Mouse (Mus musculus): Measurements from ENCODE around the gene Vil1.

The Vil1 gene

DNA sequence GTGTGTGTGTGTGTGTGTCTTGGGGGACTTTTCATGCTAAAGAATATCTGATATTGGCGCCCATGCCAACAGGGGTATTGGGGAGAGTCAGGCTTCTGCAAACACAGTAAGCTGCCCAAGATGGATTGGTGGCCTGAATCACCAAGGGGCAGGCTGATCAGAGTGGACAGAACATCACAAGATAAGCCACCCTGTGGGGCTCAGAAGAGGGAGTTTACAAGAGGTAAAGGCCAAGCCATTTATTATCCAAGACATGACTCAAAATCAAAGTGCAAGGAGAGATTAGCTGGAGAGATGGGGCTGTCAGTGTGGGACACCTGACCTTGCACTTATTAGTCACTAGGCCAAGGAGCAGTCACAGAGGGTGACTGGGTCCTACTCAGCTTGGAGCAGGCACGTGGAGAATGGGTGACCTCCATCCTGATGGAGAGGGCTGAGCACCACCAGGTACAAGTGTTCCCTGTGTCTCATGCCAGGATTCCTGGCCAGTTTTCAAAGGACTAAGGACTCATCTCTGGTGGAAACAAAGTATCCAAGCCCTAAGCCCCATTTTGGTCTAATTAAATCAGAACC, 2.7 kb downstream of the Vil1 start:
- no peak for DNase-seq (ENCODE audit: low read depth, low spot score)

DNA sequence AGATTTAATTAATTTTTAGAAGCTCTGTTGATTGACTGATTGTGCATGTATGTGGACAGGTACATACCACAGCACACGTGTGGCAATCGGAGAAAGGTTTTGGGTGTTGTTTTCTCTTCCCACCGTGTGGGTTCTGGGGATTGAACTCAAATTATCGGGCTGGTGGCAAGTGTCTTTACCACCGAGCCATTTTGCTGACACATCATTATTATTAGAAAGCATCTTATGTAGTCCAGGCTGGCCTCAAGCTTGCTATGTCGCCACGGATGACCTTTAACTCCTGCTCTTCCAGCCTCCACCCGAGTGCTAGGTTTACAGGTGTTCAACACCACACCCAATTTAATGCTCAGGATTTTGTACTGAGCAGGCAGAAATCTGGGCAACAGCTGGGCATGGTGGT, 3.5 kb downstream of the Vil1 start:
- no peak for DNase-seq (ENCODE audit: low read depth, low spot score)

DNA sequence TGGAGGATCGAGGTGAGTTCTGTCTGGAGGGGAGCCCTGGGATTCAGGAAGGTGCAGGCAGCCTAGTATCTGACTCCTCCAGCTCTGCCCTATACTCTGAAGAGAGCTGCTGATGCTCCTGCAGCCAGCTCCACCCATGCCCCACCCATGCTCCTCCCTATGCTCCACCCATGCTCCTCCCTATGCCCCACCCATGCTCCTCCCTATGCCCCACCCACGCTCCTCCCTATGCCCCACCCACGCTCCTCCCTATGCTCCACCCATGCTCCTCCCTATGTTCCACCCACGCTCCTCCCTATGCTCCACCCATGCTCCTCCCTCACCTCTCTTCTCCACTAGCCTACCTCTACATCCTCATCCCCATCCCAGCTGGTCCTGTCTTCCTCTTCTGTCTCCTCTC, 6.0 kb downstream of the Vil1 start:
- peak; percentile 43 for DNase-seq (ENCODE audit: low read depth, low spot score)

DNA sequence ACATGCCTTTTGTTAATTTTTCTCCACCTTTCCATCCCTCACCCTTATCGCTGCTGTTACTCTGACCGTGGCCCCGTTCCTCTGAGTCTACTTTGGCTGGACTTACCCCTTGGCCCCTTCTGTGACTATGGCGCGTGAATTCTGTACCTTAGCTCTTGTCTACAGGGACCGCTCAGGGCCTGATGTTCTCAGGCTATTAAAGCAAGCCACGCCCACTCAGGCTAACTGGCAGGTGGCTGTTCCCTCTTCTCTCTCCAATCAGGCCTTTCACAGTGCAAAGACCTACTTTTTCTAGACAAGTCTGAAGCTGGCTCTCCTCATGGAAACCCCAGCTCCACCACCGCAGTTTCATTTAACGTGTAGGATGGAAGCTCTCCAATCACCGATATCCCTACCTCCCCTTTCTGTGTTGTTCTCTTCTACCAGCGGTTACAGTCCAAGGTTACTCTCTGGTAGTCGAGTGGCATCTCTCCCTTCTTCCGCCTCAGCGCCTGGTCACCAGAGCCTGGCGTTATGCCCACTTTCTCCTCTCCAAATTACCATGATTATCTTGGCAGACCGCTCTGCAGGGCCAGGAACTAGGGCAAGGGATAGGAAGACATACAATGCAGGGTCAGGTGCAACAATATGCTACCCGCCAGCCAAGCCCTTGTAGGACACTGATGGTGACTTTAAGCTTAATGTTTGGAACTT, 9.7 kb downstream of the Vil1 start:
- DNase-seq (ENCODE audit: low read depth, low spot score): no peak

DNA sequence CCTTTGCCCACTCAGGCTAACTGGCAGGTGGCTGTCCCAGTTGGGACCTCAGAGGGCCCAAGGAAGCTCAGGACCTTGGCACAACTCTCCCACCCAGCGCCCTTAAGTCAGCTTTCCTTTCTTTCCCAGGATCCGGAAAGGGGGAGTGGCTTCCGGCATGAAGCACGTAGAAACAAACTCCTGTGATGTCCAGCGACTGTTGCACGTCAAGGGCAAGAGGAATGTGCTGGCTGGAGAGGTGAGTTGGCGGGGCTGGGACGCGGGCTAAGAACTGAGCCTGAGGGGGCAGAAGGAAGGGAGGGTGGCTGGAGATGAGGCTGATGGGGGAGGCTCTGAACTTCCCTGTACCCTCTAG, 10.2 kb downstream of the Vil1 start:
- no peak for DNase-seq (ENCODE audit: low read depth, low spot score)

DNA sequence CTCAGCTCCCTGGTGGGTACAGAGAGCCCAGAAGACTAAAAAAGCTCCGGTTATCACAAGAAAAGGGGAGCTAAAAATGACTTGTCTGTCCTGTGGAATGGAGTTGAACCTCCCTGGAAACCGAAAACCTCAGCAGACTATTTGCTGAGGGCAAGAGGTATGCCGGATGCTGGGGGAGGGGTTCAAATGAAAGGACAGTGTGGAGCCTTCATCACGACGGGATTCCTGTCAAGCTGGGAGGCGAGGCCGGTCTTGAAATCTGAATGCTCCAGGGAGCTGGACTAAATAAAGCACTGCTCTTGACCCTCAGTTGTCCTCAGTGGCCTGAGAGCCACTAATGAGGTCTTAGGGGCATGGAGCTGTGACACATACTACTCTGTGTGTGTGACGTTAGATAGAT, 14.0 kb downstream of the Vil1 start:
- DNase-seq (ENCODE audit: low read depth, low spot score): no peak

DNA sequence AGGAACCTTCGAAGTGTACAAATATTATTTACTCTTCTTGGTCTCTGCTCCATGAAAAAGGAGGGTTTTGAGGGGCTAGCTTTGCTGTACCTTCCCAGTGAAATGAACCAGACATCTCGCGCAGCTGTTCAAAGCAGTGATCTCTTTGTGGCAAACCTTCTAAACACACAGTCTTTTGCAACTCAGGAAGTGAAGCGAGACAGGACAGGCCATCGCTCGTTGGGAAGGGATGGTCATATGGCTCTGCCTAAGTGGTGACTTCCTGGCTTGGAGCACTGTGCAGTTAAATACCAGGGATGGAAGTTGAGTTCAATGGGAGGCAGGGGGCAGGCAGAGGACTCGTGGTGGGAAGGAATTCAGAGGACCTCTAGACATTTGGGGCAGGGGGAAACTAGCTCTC, 16.7 kb downstream of the Vil1 start:
- no peak for DNase-seq (ENCODE audit: low read depth, low spot score)

DNA sequence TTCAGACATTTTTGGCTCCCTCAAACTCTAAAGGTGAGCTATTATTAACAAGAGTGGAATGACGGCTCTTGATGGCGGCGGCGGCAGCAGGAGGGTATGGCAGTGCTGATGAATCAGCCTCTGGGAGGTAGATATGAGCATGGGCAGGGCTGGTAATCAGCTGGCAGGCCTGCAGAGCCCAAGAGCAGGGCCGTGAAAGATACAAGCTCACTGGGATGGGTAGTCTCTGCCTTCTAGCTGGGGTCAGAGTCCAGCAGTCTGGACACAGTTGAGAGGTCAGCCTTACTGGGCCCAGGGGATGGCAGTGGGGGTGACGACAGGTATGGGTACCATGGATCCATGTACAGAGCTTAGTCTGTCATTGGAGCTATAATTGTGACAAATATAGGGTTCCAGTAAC, 24.0 kb downstream of the Vil1 start:
- no peak for DNase-seq (ENCODE audit: low read depth, low spot score)

DNA sequence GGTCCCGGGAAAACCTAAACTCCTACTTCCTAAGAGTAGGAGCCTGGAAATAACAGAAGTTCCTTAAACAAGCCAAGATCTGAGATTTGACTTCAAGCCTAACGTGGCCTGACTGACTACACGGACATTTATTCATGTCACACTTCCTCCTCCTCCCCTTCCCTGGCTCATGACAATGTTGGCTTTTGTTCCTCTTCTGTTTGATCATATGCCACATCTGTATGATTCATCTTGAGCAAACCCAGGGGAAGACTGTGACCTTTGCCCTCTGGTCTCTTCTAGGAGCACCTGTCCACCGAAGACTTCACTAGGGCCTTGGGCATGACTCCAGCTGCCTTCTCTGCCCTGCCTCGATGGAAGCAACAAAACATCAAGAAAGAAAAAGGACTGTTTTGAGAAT, 25.4 kb downstream of the Vil1 start:
- DNase-seq (ENCODE audit: low read depth, low spot score): no peak

DNA sequence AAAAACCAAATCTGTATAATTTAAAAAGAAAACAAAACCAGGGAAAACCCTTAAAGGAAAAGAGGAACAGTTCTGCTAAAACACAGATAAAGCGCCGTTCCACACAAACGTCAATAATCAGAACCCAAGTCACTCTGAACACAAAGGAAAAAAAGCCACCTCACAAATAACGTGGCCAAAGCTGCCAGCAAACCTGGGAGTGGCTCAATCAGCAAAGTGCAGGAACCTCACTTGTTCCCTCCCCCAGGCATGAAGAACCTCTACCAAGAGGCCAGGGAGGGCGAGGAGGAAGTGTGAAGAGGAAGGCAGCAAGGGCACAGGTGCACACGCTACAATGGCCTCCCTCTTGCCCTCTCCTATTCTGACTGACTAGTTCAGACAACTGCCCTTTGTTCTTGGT, 26.4 kb downstream of the Vil1 start:
- no peak for DNase-seq (ENCODE audit: low read depth, low spot score)

DNA sequence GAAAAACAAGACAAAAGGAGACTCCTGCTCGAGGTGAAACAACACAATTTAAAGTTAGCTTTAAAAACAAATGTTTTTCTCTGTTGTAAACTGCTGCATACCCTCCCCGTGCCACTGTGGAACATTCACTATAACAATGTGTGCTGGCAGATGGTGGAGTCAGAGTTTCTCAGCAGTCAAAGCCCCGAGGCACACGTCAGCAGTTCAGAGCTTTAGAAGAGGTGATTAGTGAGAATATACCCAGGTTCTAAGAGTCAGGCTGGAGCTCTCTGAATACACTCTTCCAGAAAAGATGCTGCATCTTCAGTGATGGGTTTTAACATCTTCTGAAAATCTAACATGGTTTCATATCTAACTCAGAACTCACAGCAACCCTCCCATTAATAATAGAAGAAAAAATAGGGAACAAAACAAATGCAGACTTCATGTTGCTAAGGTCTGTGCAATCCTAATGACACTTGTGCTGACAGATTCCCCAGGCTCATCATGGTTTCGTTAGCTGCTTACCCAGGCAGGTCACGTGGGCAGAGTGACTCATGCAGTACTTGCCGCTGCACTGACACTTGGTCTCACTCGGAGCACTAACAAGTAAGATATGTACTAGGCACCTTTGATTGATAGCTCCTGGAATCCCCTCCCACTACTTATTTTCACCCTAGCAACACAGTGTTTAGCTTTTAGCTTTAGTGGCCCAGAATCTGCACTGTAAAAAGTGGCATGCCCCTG, 28.7 kb downstream of the Vil1 start:
- peak; percentile 65 for DNase-seq (ENCODE audit: low read depth, low spot score)

DNA sequence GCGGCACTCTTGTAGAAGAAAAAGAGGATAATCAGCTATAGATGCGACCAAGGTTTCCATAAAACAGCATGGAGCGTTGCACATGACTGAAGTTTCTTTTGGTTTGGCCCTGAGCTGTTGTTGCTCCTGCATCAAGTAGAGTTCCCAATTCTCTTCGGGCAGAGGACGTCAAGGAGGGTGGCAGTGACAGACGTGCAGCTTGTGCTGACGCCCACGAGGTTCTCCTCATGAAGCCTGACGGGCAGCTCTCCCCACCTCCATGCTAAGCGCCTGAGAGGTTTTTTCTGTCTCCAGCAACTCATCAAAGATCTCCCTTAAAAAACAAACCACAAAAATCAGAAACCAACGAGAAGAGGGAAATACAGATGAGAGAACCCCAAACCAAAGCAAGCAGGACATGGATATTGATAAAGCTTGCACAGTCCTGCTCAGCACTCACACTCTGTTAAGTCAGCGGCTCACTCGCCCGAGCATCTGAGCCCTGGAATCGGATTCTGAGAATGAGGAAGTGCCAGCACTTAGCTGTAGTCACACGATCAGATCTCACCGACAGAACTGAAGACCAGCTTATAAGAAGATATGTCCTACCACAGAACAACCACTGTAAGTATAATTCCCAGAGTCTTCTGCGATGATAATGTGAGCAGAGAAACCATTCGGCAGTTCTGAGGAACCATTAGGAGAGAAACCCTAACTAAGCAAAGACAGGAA, 30.1 kb downstream of the Vil1 start:
- no peak for DNase-seq (ENCODE audit: low read depth, low spot score)

DNA sequence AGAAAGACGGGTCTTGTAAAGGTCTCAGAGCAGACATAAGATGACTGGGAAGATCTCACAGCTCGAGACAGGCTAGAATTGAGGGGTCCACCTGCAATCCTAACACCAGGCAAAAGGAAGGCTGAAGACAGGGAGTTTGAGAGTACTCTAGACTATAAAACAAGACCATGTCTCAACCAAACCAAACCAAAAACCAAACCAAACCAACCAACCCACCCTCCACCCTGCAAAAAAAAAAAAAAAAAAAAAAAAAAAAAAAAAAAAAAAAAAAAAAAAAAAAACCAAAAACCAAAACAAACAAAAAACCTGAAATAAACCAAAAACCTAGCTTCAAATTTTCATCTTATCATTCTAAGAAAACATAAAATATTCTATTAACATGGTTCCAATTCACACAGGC, 35.4 kb downstream of the Vil1 start:
- no peak for DNase-seq (ENCODE audit: low read depth, low spot score)

DNA sequence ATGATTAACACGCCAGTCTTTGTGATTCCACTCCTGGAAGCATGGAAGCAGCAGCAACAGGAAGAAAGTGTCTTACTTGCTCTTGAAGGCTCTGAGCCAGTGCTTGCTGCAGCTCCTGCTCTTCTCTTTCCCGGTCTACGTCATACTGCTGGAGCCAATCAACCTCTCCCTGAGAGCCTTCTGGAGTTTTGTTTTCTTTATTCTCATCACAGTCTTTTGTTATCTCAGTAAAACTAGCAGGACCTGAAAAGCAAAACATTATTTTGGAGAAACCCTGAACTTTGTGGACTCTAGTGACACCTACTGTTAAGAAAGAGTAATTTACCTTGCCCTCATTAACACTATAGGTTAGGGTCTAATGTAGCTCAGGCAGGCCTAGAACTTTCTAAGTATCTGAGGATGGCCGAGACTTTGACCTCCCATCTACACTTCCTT, 43.5 kb downstream of the Vil1 start:
- peak; percentile 21 for DNase-seq (ENCODE audit: low read depth, low spot score)

DNA sequence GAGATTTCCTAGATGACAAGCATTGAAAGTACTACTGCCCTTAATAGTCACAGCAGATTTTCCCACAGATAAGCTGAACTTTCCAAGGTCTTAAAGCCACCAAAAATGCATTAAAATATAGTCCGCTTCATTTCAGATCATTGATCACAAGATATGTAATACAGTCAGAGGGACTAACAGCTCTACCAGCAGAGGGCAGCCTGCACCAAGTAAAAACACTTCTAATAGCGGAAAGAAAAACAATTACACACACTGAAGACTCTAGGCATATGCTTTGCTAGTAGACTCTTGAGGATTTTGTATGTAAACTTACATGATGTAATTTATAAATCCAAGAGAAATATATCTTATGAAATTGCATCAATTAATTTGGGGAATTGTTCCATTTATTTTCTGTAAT, 51.1 kb downstream of the Vil1 start:
- no peak for DNase-seq (ENCODE audit: low read depth, low spot score)

Measured in telencephalon, adult 2 months (tissue).